Mouse (Mus musculus): ENCODE measurements around the gene Bicra. TPM values are rescaled to one million over a fixed set of nuclear protein-coding genes. Genes with fewer than 3 reads are reported as not detected.

Bicra gene
- polyA plus RNA-seq, 1 experiment from 2014 or later = 5.0 TPM

- H3K9ac ChIP-seq (ENCODE audit: low read length) = no peak overlapping the region
- no peak overlapping the region for H3K27ac ChIP-seq (replicated peaks in 1 of 2; ENCODE audit: control insufficient read depth in 1 of 2, insufficient read depth in 1 of 2, low read depth in 2 of 2, low read length in 2 of 2)
- H3K27me3 ChIP-seq (ENCODE audit: control insufficient read depth, insufficient read depth, low read length) = no peaks in the 10 kb centered on the region
- no peak for ATAC-seq (ENCODE audit: insufficient number of reproducible peaks, insufficient read depth, low FRiP score, low read depth)
- H3K9me3 ChIP-seq (ENCODE audit: control insufficient read depth, low read length) = no peaks in the 10 kb centered on the region
- H3K4me2 ChIP-seq (ENCODE audit: low read length) = no peak overlapping the region
- H3K4me3 ChIP-seq (ENCODE audit: control insufficient read depth in 1 of 2, insufficient read depth in 1 of 2, low read depth in 1 of 2, low read length in 2 of 2) = no peak overlapping the region
- H3K4me1 ChIP-seq (ENCODE audit: control insufficient read depth in 2 of 2, insufficient read depth in 2 of 2, low read length in 2 of 2) = peaks cover 10 to 27% of the 10 kb centered on the region in 2 experiments
- peaks cover 58% of the 10 kb centered on the region for H3K36me3 ChIP-seq (ENCODE audit: control insufficient read depth, insufficient read depth, low read length)
- WGBS = 33% methylated on average over 4 of the region's 4 CpGs
Observed at GRCm38 (mm10) chr7:15982729-15983407, 64.9 kb downstream of the Bicra start.

GRCm38 (mm10) chr7:15981538-15981937 is 66.2 kb downstream of the Bicra start:
- ATAC-seq (ENCODE audit: insufficient number of reproducible peaks, insufficient read depth, low FRiP score, low read depth) = no peak
- H3K9me3 ChIP-seq (ENCODE audit: control insufficient read depth, low read length) = no peaks in the 10 kb centered on the region
- H3K27me3 ChIP-seq (ENCODE audit: control insufficient read depth, insufficient read depth, low read length) = no peaks in the 10 kb centered on the region
- 50% methylated on average over 4 of the region's 4 CpGs for WGBS
- no peak overlapping the region for H3K4me2 ChIP-seq (ENCODE audit: low read length)
- no peak overlapping the region for H3K4me3 ChIP-seq (ENCODE audit: control insufficient read depth in 1 of 2, insufficient read depth in 1 of 2, low read depth in 1 of 2, low read length in 2 of 2)
- H3K4me1 ChIP-seq (ENCODE audit: control insufficient read depth in 2 of 2, insufficient read depth in 2 of 2, low read length in 2 of 2) = peaks cover 10 to 27% of the 10 kb centered on the region in 2 experiments
- H3K36me3 ChIP-seq (ENCODE audit: control insufficient read depth, insufficient read depth, low read length) = peaks cover 52% of the 10 kb centered on the region
- peak overlapping the region; percentile 60 to 81 for H3K27ac ChIP-seq (replicated peaks in 1 of 2; ENCODE audit: control insufficient read depth in 1 of 2, insufficient read depth in 1 of 2, low read depth in 2 of 2, low read length in 2 of 2)
- peak overlapping the region; percentile 41; the same call in 1 of the 2 replicates for H3K9ac ChIP-seq (ENCODE audit: low read length)

GRCm38 (mm10) chr7:15980246-15980645 is 67.5 kb downstream of the Bicra start:
- peak; percentile 71 for ATAC-seq (ENCODE audit: insufficient number of reproducible peaks, insufficient read depth, low FRiP score, low read depth)
- Histone ChIP-seq H3K4me1 (ENCODE audit: control insufficient read depth in 2 of 2, insufficient read depth in 2 of 2, low read length in 2 of 2) (peaks cover 10 to 27% of the 10 kb centered on the region in 2 experiments), H3K36me3 (ENCODE audit: control insufficient read depth, insufficient read depth, low read length) (peaks cover 52% of the 10 kb centered on the region), H3K9me3 (ENCODE audit: control insufficient read depth, low read length) (no peaks in the 10 kb centered on the region), H3K27ac (replicated peaks in 1 of 2; ENCODE audit: control insufficient read depth in 1 of 2, insufficient read depth in 1 of 2, low read depth in 2 of 2, low read length in 2 of 2) (peak overlapping the region; percentile 44 to 81; a peak in 3 of 4 replicates), H3K27me3 (ENCODE audit: control insufficient read depth, insufficient read depth, low read length) (no peaks in the 10 kb centered on the region), H3K9ac (ENCODE audit: low read length) (no peak overlapping the region), H3K4me3 (ENCODE audit: control insufficient read depth in 1 of 2, insufficient read depth in 1 of 2, low read depth in 1 of 2, low read length in 2 of 2) (no peak overlapping the region), H3K4me2 (ENCODE audit: low read length) (no peak overlapping the region)
- WGBS = 26% methylated on average over 8 of the region's 8 CpGs

- no peak for ATAC-seq (ENCODE audit: insufficient number of reproducible peaks, insufficient read depth, low FRiP score, low read depth)
- Histone ChIP-seq H3K27ac (replicated peaks in 1 of 2; ENCODE audit: control insufficient read depth in 1 of 2, insufficient read depth in 1 of 2, low read depth in 2 of 2, low read length in 2 of 2) (no peak overlapping the region), H3K9ac (ENCODE audit: low read length) (no peak overlapping the region), H3K36me3 (ENCODE audit: control insufficient read depth, insufficient read depth, low read length) (peaks cover 72% of the 10 kb centered on the region), H3K9me3 (ENCODE audit: control insufficient read depth, low read length) (no peaks in the 10 kb centered on the region), H3K4me2 (ENCODE audit: low read length) (no peak overlapping the region), H3K4me3 (ENCODE audit: control insufficient read depth in 1 of 2, insufficient read depth in 1 of 2, low read depth in 1 of 2, low read length in 2 of 2) (no peak overlapping the region), H3K4me1 (ENCODE audit: control insufficient read depth in 2 of 2, insufficient read depth in 2 of 2, low read length in 2 of 2) (peaks cover 8 to 12% of the 10 kb centered on the region in 2 experiments; a peak in 3 of 4 replicates), H3K27me3 (ENCODE audit: control insufficient read depth, insufficient read depth, low read length) (no peaks in the 10 kb centered on the region)
- 76% methylated on average over 4 of the region's 4 CpGs for WGBS
Observed at GRCm38 (mm10) chr7:15975904-15976303, 71.8 kb downstream of the Bicra start.

GRCm38 (mm10) chr7:15975451-15975850 is 72.3 kb downstream of the Bicra start:
- H3K36me3 ChIP-seq (ENCODE audit: control insufficient read depth, insufficient read depth, low read length) = peaks cover 73% of the 10 kb centered on the region
- peaks cover 5 to 8% of the 10 kb centered on the region in 2 experiments; a peak in 3 of 4 replicates for H3K4me1 ChIP-seq (ENCODE audit: control insufficient read depth in 2 of 2, insufficient read depth in 2 of 2, low read length in 2 of 2)
- ATAC-seq (ENCODE audit: insufficient number of reproducible peaks, insufficient read depth, low FRiP score, low read depth) = no peak
- H3K9ac ChIP-seq (ENCODE audit: low read length) = no peak overlapping the region
- H3K27me3 ChIP-seq (ENCODE audit: control insufficient read depth, insufficient read depth, low read length) = no peaks in the 10 kb centered on the region
- WGBS = 96% methylated on average over 10 of the region's 10 CpGs
- H3K9me3 ChIP-seq (ENCODE audit: control insufficient read depth, low read length) = no peaks in the 10 kb centered on the region
- no peak overlapping the region for H3K27ac ChIP-seq (replicated peaks in 1 of 2; ENCODE audit: control insufficient read depth in 1 of 2, insufficient read depth in 1 of 2, low read depth in 2 of 2, low read length in 2 of 2)
- H3K4me3 ChIP-seq (ENCODE audit: control insufficient read depth in 1 of 2, insufficient read depth in 1 of 2, low read depth in 1 of 2, low read length in 2 of 2) = no peak overlapping the region
- H3K4me2 ChIP-seq (ENCODE audit: low read length) = no peak overlapping the region

GRCm38 (mm10) chr7:15974712-15975111 is 73.0 kb downstream of the Bicra start:
- Histone ChIP-seq H3K9me3 (ENCODE audit: control insufficient read depth, low read length) (0 out of 2 replicates have a peak, but pooled peaks cover 5% of the 10 kb centered on the region), H3K9ac (ENCODE audit: low read length) (no peak overlapping the region), H3K36me3 (ENCODE audit: control insufficient read depth, insufficient read depth, low read length) (peaks cover 78% of the 10 kb centered on the region), H3K4me2 (ENCODE audit: low read length) (no peak overlapping the region), H3K27ac (replicated peaks in 1 of 2; ENCODE audit: control insufficient read depth in 1 of 2, insufficient read depth in 1 of 2, low read depth in 2 of 2, low read length in 2 of 2) (no peak overlapping the region), H3K4me3 (ENCODE audit: control insufficient read depth in 1 of 2, insufficient read depth in 1 of 2, low read depth in 1 of 2, low read length in 2 of 2) (no peak overlapping the region), H3K27me3 (ENCODE audit: control insufficient read depth, insufficient read depth, low read length) (no peaks in the 10 kb centered on the region), H3K4me1 (ENCODE audit: control insufficient read depth in 2 of 2, insufficient read depth in 2 of 2, low read length in 2 of 2) (peaks cover 0 to under 1% of the 10 kb centered on the region in 2 experiments; a peak in 2 of 4 replicates)
- no peak for ATAC-seq (ENCODE audit: insufficient number of reproducible peaks, insufficient read depth, low FRiP score, low read depth)
- WGBS = 55% methylated on average over 5 of the region's 5 CpGs

GRCm38 (mm10) chr7:15972247-15972646 is 75.5 kb downstream of the Bicra start:
- WGBS = 78% methylated on average over 25 of the region's 25 CpGs
- no peak overlapping the region for H3K4me3 ChIP-seq (ENCODE audit: control insufficient read depth in 1 of 2, insufficient read depth in 1 of 2, low read depth in 1 of 2, low read length in 2 of 2)

More at GRCm38 (mm10) chr7:15972247-15972646, 75.5 kb downstream of the Bicra start:
- Histone ChIP-seq H3K27me3 (ENCODE audit: control insufficient read depth, insufficient read depth, low read length) (no peaks in the 10 kb centered on the region), H3K4me1 (ENCODE audit: control insufficient read depth in 2 of 2, insufficient read depth in 2 of 2, low read length in 2 of 2) (no peaks in the 10 kb centered on the region), H3K4me2 (ENCODE audit: low read length) (no peak overlapping the region), H3K9me3 (ENCODE audit: control insufficient read depth, low read length) (0 out of 2 replicates have a peak, but pooled peaks cover 5% of the 10 kb centered on the region), H3K36me3 (ENCODE audit: control insufficient read depth, insufficient read depth, low read length) (peaks cover 66% of the 10 kb centered on the region), H3K27ac (replicated peaks in 1 of 2; ENCODE audit: control insufficient read depth in 1 of 2, insufficient read depth in 1 of 2, low read depth in 2 of 2, low read length in 2 of 2) (no peak overlapping the region), H3K9ac (ENCODE audit: low read length) (no peak overlapping the region)
- no peak for ATAC-seq (ENCODE audit: insufficient number of reproducible peaks, insufficient read depth, low FRiP score, low read depth)
